Mouse (Mus musculus) limb, embryonic 14.5 days (tissue): ENCODE data around the gene Naa40. TPM values are rescaled to one million over a fixed set of nuclear protein-coding genes. Genes with fewer than 3 reads are reported as not detected.

Experiments used
- ATAC-seq: fragments of 200-750 bp; cut with Nextera tagmentation; 2 replicates; pipeline ENCODE4 v1.8.0; 2017; ENCODE audit warnings: low read depth, moderate number of reproducible peaks, moderate TSS enrichment; ENCODE audit not compliant: low FRiP score
- DNase-seq: peaks from one replicate; pipeline ENCODE4 v3.0.0-alpha.2; 2015; ENCODE audit warnings: low spot score
- H3K27ac ChIP-seq: fragments of 300-500 bp; sonication (generic); replicated peaks from 2 replicates; pipeline ENCODE4 v1.5.1; 2014; ENCODE audit warnings: low read depth, mild to moderate bottlenecking, low read length, moderate library complexity, mixed read lengths
- H3K27me3 ChIP-seq: fragments of 300-500 bp; sonication (generic); 2 replicates; pipeline ENCODE4 v1.6.1; 2014; ENCODE audit warnings: low read length, mixed read lengths; ENCODE audit not compliant: control insufficient read depth, insufficient read depth
- H3K36me3 ChIP-seq: fragments of 300-500 bp; sonication (generic); 2 replicates; pipeline ENCODE4 v1.6.1; 2014; ENCODE audit warnings: mild to moderate bottlenecking, low read length, moderate library complexity, mixed read lengths; ENCODE audit not compliant: control insufficient read depth, insufficient read depth
- H3K4me1 ChIP-seq: fragments of 300-500 bp; sonication (generic); 2 replicates; pipeline ENCODE4 v1.6.1; 2014; ENCODE audit warnings: antibody characterized with exemption, low read length, mixed read lengths; ENCODE audit not compliant: control insufficient read depth, insufficient read depth
- H3K4me2 ChIP-seq: fragments of 300-500 bp; sonication (generic); replicated peaks from 2 replicates; pipeline ENCODE4 v1.6.1; 2014; ENCODE audit warnings: low read depth, mild to moderate bottlenecking, low read length, moderate library complexity; ENCODE audit not compliant: severe bottlenecking
- H3K4me3 ChIP-seq: fragments of 300-500 bp; sonication (generic); replicated peaks from 2 replicates; pipeline ENCODE4 v1.5.1; 2014; ENCODE audit warnings: low read length
- H3K9ac ChIP-seq: fragments of 300-500 bp; sonication (generic); 2 replicates; pipeline ENCODE4 v1.6.1; 2014; ENCODE audit warnings: mild to moderate bottlenecking, low read depth, low read length, moderate library complexity; ENCODE audit not compliant: severe bottlenecking
- H3K9me3 ChIP-seq: fragments of 300-500 bp; sonication (generic); 2 replicates; pipeline ENCODE4 v1.6.1; 2016; ENCODE audit warnings: low read length; ENCODE audit not compliant: control insufficient read depth
- POLR2A ChIP-seq: fragments of 200-500 bp; IDR thresholded peaks from 2 replicates; pipeline ENCODE4 v1.8.0; 2012; ENCODE audit warnings: inconsistent platforms, mild to moderate bottlenecking, moderate library complexity, borderline replicate concordance; ENCODE audit not compliant: insufficient read depth, insufficient read length; ENCODE audit errors: extremely low read depth
- WGBS: fragments of 180-500 bp; shearing (Covaris S2); extraction: QIAGEN DNeasy Blood & Tissue Kit; methylation state at CpG from one replicate; pipeline ENCODE4 v1.1.7; 2014; 5-methylcytosine and 5-hydroxymethylcytosine counted together
- polyA plus RNA-seq, 2 experiments: library from polyadenylated mRNA; depleted of rRNA in 1 of 2; stranded (reverse) in 1 of 2; unstranded in 1 of 2; fragments of >200 nt; fragmentation: Nextera tagmentation in 1 of 2; extraction: Ambion mirVana in 1 of 2; gene quantifications; 2 replicates each; pipeline versions ENCODE4 v1.2.1 to v1.2.3; 2012 to 2014

Gene Naa40
- polyA plus RNA-seq, 2 experiments: 50.1 to 55.9 TPM

- Histone ChIP-seq H3K4me1 (peaks cover 21% of the 10 kb centered on the region), H3K27ac (peak overlapping the region; percentile 11; the same call in 1 of the 2 replicates), H3K36me3 (peaks cover 99% of the 10 kb centered on the region), H3K27me3 (no peaks in the 10 kb centered on the region), H3K4me2 (no peak overlapping the region), H3K9me3 (no peaks in the 10 kb centered on the region), H3K9ac (0 out of 2 replicates have a peak overlapping the region, but pooled peaks have one; percentile 2), H3K4me3 (no peak overlapping the region)
- WGBS: 44% methylated on average over 6 of the region's 7 CpGs
- DNase-seq (no peak), ATAC-seq (no peak)
- no peak for TF ChIP-seq POLR2A
Observed at GRCm38 (mm10) chr19:7275131-7275789, 34.3 kb upstream of the Naa40 start.

GRCm38 (mm10) chr19:7274326-7274990, 33.5 kb upstream of the Naa40 start:
- Histone ChIP-seq H3K4me1 (peaks cover 28% of the 10 kb centered on the region), H3K27ac (peak overlapping the region; percentile 11; the same call in 1 of the 2 replicates), H3K4me3 (no peak overlapping the region), H3K36me3 (peaks cover 91% of the 10 kb centered on the region), H3K9ac (peak overlapping the region; percentile 2; the same call in 1 of the 2 replicates), H3K4me2 (no peak overlapping the region), H3K9me3 (no peaks in the 10 kb centered on the region), H3K27me3 (no peaks in the 10 kb centered on the region)
- no peak for TF ChIP-seq POLR2A
- DNase-seq: no peak
- ATAC-seq: no peak
- 81% methylated on average over 11 of the region's 13 CpGs for WGBS

DNA sequence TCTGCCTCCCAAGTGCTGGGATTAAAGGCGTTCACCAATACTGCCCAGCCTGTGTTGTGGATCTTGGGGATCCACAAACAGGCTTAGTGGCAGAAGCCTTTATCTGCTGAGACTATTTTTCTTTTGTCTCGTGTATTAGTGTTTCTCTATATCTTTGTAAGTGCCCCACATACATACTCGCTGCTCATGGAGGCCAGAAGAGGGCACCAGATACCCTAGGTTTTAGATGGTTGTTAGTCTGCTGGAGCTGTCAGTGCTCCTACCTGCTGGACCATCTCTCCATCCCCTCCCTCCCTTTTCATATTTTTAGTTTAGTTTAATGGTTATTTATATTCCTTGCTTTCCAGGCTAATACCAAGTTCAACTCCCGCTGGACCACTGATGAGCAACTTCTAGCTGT, 32.5 kb upstream of the Naa40 start:
- DNase-seq: no peak
- Histone ChIP-seq H3K4me3 (no peak overlapping the region), H3K4me1 (peaks cover 29% of the 10 kb centered on the region)

DNA sequence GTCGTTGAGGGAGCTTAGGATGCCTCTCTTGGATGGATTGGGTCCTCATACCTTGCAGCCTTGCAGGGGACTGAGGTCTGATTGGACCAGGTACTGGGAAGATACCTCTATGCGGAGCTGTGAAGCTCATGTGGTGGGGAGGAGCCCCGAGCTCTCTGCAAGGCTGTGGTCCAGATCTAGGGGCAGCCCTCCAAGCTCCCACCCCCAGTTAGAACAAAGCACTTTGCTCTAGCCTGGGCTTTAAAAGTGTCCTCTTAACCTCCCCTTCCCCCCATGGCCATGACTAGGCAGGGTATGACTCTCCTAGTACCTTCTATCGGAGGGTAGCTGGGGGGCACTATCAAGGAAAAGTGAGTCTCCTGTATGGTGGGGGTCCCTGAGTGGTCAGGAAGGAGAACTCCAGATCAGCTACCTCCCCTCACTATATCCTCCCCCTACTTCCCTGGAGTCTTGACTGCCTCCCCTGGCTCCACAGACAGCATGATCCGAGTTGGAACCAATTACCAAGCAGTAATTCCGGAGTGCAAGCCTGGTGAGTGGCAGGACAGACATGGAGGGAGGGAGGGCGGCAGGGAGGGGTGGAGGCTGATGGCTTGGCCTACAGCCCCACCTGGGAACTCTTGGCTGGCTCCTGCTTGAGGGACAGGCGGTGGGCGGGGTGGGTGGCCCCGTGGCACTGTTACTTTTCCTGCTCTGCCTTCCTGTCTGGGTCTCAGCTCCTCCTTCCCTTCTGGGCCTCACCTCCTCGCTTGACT, 28.5 kb upstream of the Naa40 start:
- peaks cover 42% of the 10 kb centered on the region for H3K36me3 ChIP-seq
- TF ChIP-seq POLR2A: no peak
- peaks cover 44% of the 10 kb centered on the region for H3K4me1 ChIP-seq
- H3K27me3 ChIP-seq: no peaks in the 10 kb centered on the region
- H3K9ac ChIP-seq: peak overlapping the region; percentile 86
- ATAC-seq (no peak), DNase-seq (peak; percentile 31)
- H3K4me3 ChIP-seq: peak overlapping the region; percentile 87
- 4% methylated on average over 11 of the region's 11 CpGs for WGBS
- H3K9me3 ChIP-seq: no peaks in the 10 kb centered on the region
- H3K4me2 ChIP-seq: peak overlapping the region; percentile 82
- H3K27ac ChIP-seq: peak overlapping the region; percentile 19; the same call in 1 of the 2 replicates

More for the DNA sequence above, 32.5 kb upstream of the Naa40 start:
- Histone ChIP-seq H3K27ac (no peak overlapping the region), H3K4me2 (no peak overlapping the region), H3K36me3 (peaks cover 82% of the 10 kb centered on the region), H3K9me3 (no peaks in the 10 kb centered on the region), H3K9ac (no peak overlapping the region), H3K27me3 (no peaks in the 10 kb centered on the region)
- 90% methylated on average over 4 of the region's 4 CpGs for WGBS
- no peak for ATAC-seq
- no peak for TF ChIP-seq POLR2A

GRCm38 (mm10) chr19:7268722-7269090, 27.7 kb upstream of the Naa40 start:
- 0 out of 2 replicates have a peak, but pooled peaks have one; percentile 21 for ATAC-seq
- Histone ChIP-seq H3K4me2 (peak overlapping the region; percentile 82), H3K4me3 (peak overlapping the region; percentile 87), H3K9ac (peak overlapping the region; percentile 86), H3K9me3 (no peaks in the 10 kb centered on the region), H3K36me3 (peaks cover 34% of the 10 kb centered on the region), H3K27me3 (no peaks in the 10 kb centered on the region), H3K27ac (peak overlapping the region; percentile 91), H3K4me1 (peaks cover 46% of the 10 kb centered on the region)
- peak; percentile 45 for DNase-seq
- WGBS: 0% methylated on average over 25 of the region's 30 CpGs
- TF ChIP-seq POLR2A: no peak
